Mouse (Mus musculus) bone marrow macrophage, adult 2 months (primary cell): ENCODE results near the gene Olfr889.

Source experiments
- CTCF ChIP-seq: IDR thresholded peaks from 2 replicates; pipeline ENCODE4 v1.5.1; 2012; ENCODE audit warnings: low read depth, mild to moderate bottlenecking, low read length, moderate library complexity
- POLR2A ChIP-seq: IDR thresholded peaks from 2 replicates; pipeline ENCODE4 v1.6.1; 2012; ENCODE audit warnings: mild to moderate bottlenecking, low read depth, low read length, borderline replicate concordance

DNA sequence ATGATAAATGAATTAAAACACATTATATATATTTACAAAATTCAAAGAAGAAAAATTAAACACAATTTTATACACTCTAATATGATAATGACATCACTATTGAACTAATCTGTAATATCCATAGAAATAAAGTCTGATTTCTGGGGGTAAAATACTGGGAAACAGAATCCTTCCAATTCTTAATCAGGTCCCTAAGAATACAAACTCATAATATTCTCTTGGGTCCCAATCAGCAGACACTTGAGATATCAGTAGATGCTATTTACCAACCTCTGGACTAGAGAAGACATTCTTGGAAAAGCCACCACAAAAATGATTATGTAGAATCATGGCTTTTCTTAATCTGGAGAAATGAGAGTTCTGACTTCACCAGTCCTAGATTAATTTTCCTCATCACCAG is 27.2 kb downstream of the Olfr889 start, which contains the start of gene Olfr890:
- no peak for TF ChIP-seq CTCF
- no peak for TF ChIP-seq POLR2A
